Mouse (Mus musculus) kidney, embryonic 16.5 days (tissue): ENCODE results near the gene Dlg2. TPM values are rescaled to one million over a fixed set of nuclear protein-coding genes. Genes with fewer than 3 reads are reported as not detected.

ENCODE experiments used
- ATAC-seq: fragments of 200-750 bp; cut with Nextera tagmentation; 2 replicates; pipeline ENCODE4 v1.8.0; 2017; ENCODE audit warnings: moderate TSS enrichment; ENCODE audit not compliant: low FRiP score, low TSS enrichment
- H3K27ac ChIP-seq: fragments of 300-500 bp; sonication (generic); 2 replicates; pipeline ENCODE4 v1.5.1; 2014; ENCODE audit warnings: low read length
- H3K27me3 ChIP-seq: fragments of 300-500 bp; sonication (generic); 2 replicates; pipeline ENCODE4 v1.6.1; 2014; ENCODE audit warnings: low read length, control low read depth, mixed read lengths; ENCODE audit not compliant: insufficient read depth
- H3K36me3 ChIP-seq: fragments of 300-500 bp; sonication (generic); 2 replicates; pipeline ENCODE4 v1.6.1; 2014; ENCODE audit warnings: low read length, control low read depth, mixed read lengths; ENCODE audit not compliant: insufficient read depth
- H3K4me1 ChIP-seq: fragments of 300-500 bp; sonication (generic); 2 replicates; pipeline ENCODE4 v1.6.1; 2014; ENCODE audit warnings: low read length, control low read depth, mixed read lengths; ENCODE audit not compliant: insufficient read depth
- H3K4me2 ChIP-seq: fragments of 300-500 bp; sonication (generic); replicated peaks from 2 replicates; pipeline ENCODE4 v1.6.1; 2014; ENCODE audit warnings: low read depth, low read length
- H3K4me3 ChIP-seq: fragments of 300-500 bp; sonication (generic); 2 replicates; pipeline ENCODE4 v1.5.1; 2014; ENCODE audit warnings: mild to moderate bottlenecking, low read length
- H3K9ac ChIP-seq: fragments of 300-500 bp; sonication (generic); replicated peaks from 2 replicates; pipeline ENCODE4 v1.6.1; 2014; ENCODE audit warnings: low read length
- H3K9me3 ChIP-seq: fragments of 300-500 bp; sonication (generic); 2 replicates; pipeline ENCODE4 v1.6.1; 2016; ENCODE audit warnings: low read length, control low read depth
- WGBS: fragments of 180-500 bp; shearing (Covaris S2); extraction: QIAGEN DNeasy Blood & Tissue Kit; methylation state at CpG from one replicate; pipeline ENCODE4 v1.1.7; 2014; 5-methylcytosine and 5-hydroxymethylcytosine counted together
- polyA plus RNA-seq: library from polyadenylated mRNA; unstranded; fragments of >200 nt; fragmentation: Nextera tagmentation; extraction: Ambion mirVana; gene quantifications from 2 replicates; pipeline ENCODE4 v1.2.1, GENCODE M21; 2015

The Dlg2 gene
- polyA plus RNA-seq, 1 experiment from 2014 or later, result 1.0 TPM

GRCm38 (mm10) chr7:91443913-91444312 is 967.4 kb downstream of the Dlg2 start:
- Histone ChIP-seq H3K9me3 (no peaks in the 10 kb centered on the region), H3K27ac (no peak overlapping the region), H3K36me3 (no peaks in the 10 kb centered on the region), H3K9ac (no peak overlapping the region), H3K4me2 (no peak overlapping the region), H3K4me3 (no peak overlapping the region), H3K4me1 (no peaks in the 10 kb centered on the region), H3K27me3 (no peaks in the 10 kb centered on the region)
- WGBS, result 61% methylated on average over 3 of the region's 3 CpGs
- no peak for ATAC-seq

DNA sequence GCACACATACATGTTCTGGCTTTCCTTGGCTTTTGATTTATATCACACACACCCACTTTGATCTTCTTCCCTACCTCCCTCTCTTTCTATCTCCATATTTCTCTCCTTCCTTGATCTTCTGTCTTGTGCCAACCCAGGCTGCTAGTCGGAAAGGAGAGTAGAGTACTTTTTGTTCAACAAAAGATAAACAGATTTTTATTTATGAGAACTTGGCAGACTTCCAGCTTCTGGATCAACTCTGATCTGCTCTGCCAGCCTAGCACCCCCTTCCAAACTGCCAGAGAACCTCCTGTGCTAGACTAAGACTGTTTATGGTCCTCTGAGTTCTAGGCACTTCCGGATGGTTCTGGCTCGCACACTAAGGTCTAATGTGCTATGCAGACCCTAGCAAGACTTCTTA is 968.3 kb downstream of the Dlg2 start:
- Histone ChIP-seq H3K9ac (no peak overlapping the region), H3K4me3 (no peak overlapping the region), H3K36me3 (no peaks in the 10 kb centered on the region), H3K9me3 (no peaks in the 10 kb centered on the region), H3K4me2 (no peak overlapping the region), H3K27me3 (no peaks in the 10 kb centered on the region), H3K27ac (no peak overlapping the region), H3K4me1 (no peaks in the 10 kb centered on the region)
- ATAC-seq, result no peak
- WGBS, result 64% methylated on average over 3 of the region's 3 CpGs

- WGBS, result 8% methylated on average over 1 of the region's 1 CpGs
- Histone ChIP-seq H3K9ac (no peak overlapping the region), H3K4me2 (no peak overlapping the region), H3K27me3 (no peaks in the 10 kb centered on the region), H3K9me3 (no peaks in the 10 kb centered on the region), H3K36me3 (no peaks in the 10 kb centered on the region), H3K27ac (no peak overlapping the region), H3K4me3 (no peak overlapping the region), H3K4me1 (no peaks in the 10 kb centered on the region)
- ATAC-seq, result no peak
Measured at GRCm38 (mm10) chr7:91456796-91457195, 980.3 kb downstream of the Dlg2 start.

GRCm38 (mm10) chr7:91457207-91457606 is 980.7 kb downstream of the Dlg2 start:
- no peaks in the 10 kb centered on the region for H3K27me3 ChIP-seq
- no peaks in the 10 kb centered on the region for H3K9me3 ChIP-seq
- 0% methylated on average over 1 of the region's 1 CpGs for WGBS
- H3K4me1 ChIP-seq, result no peaks in the 10 kb centered on the region
- no peak overlapping the region for H3K9ac ChIP-seq
- no peak overlapping the region for H3K4me3 ChIP-seq
- no peaks in the 10 kb centered on the region for H3K36me3 ChIP-seq
- peak; percentile 63; the same call in 1 of the 2 replicates for ATAC-seq
- no peak overlapping the region for H3K4me2 ChIP-seq
- H3K27ac ChIP-seq, result no peak overlapping the region

DNA sequence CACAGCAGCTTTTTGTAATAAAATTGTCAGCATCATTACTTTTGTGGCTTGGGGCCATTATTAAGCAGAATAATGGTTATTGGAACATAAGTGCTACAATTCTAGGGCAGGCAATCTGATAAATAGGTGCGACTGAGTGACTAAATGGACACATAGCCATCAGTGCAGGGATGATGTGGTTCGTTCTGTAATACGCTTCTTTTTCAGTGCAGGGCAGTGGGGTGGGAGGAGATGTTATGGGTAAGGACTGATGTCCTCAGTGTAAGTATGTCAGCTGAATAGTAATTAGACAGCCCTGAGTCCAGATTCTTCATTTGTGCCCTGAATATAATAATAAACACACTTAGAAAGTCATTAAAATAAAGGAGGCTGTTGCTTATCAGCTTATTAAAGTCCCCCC is 984.9 kb downstream of the Dlg2 start:
- no peak for ATAC-seq
- 89% methylated on average over 3 of the region's 3 CpGs for WGBS
- no peaks in the 10 kb centered on the region for H3K27me3 ChIP-seq
- no peaks in the 10 kb centered on the region for H3K36me3 ChIP-seq
- H3K4me1 ChIP-seq, result no peaks in the 10 kb centered on the region
- no peaks in the 10 kb centered on the region for H3K9me3 ChIP-seq
- no peak overlapping the region for H3K9ac ChIP-seq
- H3K27ac ChIP-seq, result no peak overlapping the region
- no peak overlapping the region for H3K4me2 ChIP-seq
- H3K4me3 ChIP-seq, result no peak overlapping the region

DNA sequence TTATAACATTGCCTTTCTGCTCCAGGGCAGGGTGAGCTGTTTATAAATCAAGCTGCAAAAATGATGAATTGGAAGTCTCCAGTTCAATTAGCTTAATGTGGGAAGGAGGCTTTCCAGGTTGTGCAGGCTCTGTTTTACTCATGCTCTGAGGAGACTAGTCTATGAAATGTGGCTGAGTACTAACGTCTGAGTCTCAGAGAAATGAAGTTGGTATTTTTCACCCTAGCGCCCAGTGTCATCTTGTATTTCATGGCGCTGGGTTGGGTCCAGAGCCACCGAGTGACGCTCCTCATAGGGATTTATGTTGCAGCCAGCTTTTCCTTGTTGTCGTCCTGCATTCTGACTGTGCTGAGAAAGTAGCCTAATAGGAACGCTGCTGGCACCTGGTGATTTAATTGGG is 986.8 kb downstream of the Dlg2 start:
- WGBS, result 39% methylated on average over 7 of the region's 7 CpGs
- H3K9ac ChIP-seq, result no peak overlapping the region
- no peak overlapping the region for H3K27ac ChIP-seq
- H3K27me3 ChIP-seq, result no peaks in the 10 kb centered on the region
- H3K4me3 ChIP-seq, result no peak overlapping the region
- no peaks in the 10 kb centered on the region for H3K4me1 ChIP-seq
- H3K9me3 ChIP-seq, result no peaks in the 10 kb centered on the region
- ATAC-seq, result no peak
- H3K4me2 ChIP-seq, result no peak overlapping the region
- H3K36me3 ChIP-seq, result no peaks in the 10 kb centered on the region

- no peak overlapping the region for H3K9ac ChIP-seq
- no peak overlapping the region for H3K4me2 ChIP-seq
- ATAC-seq, result no peak
- no peaks in the 10 kb centered on the region for H3K4me1 ChIP-seq
- H3K27me3 ChIP-seq, result no peaks in the 10 kb centered on the region
- 76% methylated on average over 3 of the region's 3 CpGs for WGBS
- no peaks in the 10 kb centered on the region for H3K36me3 ChIP-seq
- no peaks in the 10 kb centered on the region for H3K9me3 ChIP-seq
- no peak overlapping the region for H3K27ac ChIP-seq
- no peak overlapping the region for H3K4me3 ChIP-seq
Measured at GRCm38 (mm10) chr7:91467061-91467460, 990.6 kb downstream of the Dlg2 start.

- Histone ChIP-seq H3K4me1 (no peaks in the 10 kb centered on the region), H3K4me2 (no peak overlapping the region), H3K9me3 (no peaks in the 10 kb centered on the region), H3K27ac (no peak overlapping the region), H3K27me3 (no peaks in the 10 kb centered on the region), H3K9ac (no peak overlapping the region), H3K4me3 (no peak overlapping the region), H3K36me3 (no peaks in the 10 kb centered on the region)
- WGBS, result 66% methylated on average over 3 of the region's 3 CpGs
- ATAC-seq, result no peak
Measured at GRCm38 (mm10) chr7:91479145-91479544, 1002.7 kb downstream of the Dlg2 start.

GRCm38 (mm10) chr7:91481574-91482197 is 1005.2 kb downstream of the Dlg2 start:
- no peak overlapping the region for H3K4me2 ChIP-seq
- H3K27me3 ChIP-seq, result no peaks in the 10 kb centered on the region
- no peak overlapping the region for H3K4me3 ChIP-seq
- H3K36me3 ChIP-seq, result no peaks in the 10 kb centered on the region
- no peaks in the 10 kb centered on the region for H3K4me1 ChIP-seq
- H3K9me3 ChIP-seq, result no peaks in the 10 kb centered on the region
- ATAC-seq, result no peak
- no peak overlapping the region for H3K9ac ChIP-seq
- 83% methylated on average over 1 of the region's 1 CpGs for WGBS
- no peak overlapping the region for H3K27ac ChIP-seq

GRCm38 (mm10) chr7:91493234-91493633 is 1016.8 kb downstream of the Dlg2 start:
- no peak for ATAC-seq
- no peaks in the 10 kb centered on the region for H3K36me3 ChIP-seq
- no peak overlapping the region for H3K27ac ChIP-seq
- WGBS, result 64% methylated on average over 3 of the region's 3 CpGs
- H3K4me1 ChIP-seq, result no peaks in the 10 kb centered on the region
- no peak overlapping the region for H3K4me2 ChIP-seq
- H3K9ac ChIP-seq, result no peak overlapping the region
- no peaks in the 10 kb centered on the region for H3K9me3 ChIP-seq
- H3K27me3 ChIP-seq, result no peaks in the 10 kb centered on the region
- H3K4me3 ChIP-seq, result no peak overlapping the region
